Mouse (Mus musculus) right cerebral cortex, postnatal 10 days (tissue): Measurements from ENCODE around the gene Dact2.

Experiments used
- DNase-seq, 2 experiments: peaks; one replicate each; pipeline ENCODE4 v3.0.0; 2021; ENCODE audit warnings: low spot score in 2 of 2

Dact2 gene

GRCm38 (mm10) chr17:14212796-14213195, 8.7 kb upstream of the Dact2 start:
- DNase-seq, result no peak

GRCm38 (mm10) chr17:14207093-14207561, 3.0 kb upstream of the Dact2 start:
- DNase-seq, result no peak

GRCm38 (mm10) chr17:14206062-14206461, 2.0 kb upstream of the Dact2 start:
- DNase-seq, result peak; percentile 78 to 87

- no peak for DNase-seq
Measured at GRCm38 (mm10) chr17:14205236-14205635, 1.1 kb upstream of the Dact2 start.

GRCm38 (mm10) chr17:14203121-14203941, 773 bp downstream of the Dact2 start:
- peak; percentile 65 to 70 for DNase-seq

- DNase-seq, result no peak
Measured at GRCm38 (mm10) chr17:14202291-14203030, 1.6 kb downstream of the Dact2 start.

GRCm38 (mm10) chr17:14201281-14201787, 2.8 kb downstream of the Dact2 start:
- DNase-seq, result peak in 1 of 2 experiments; percentile 66

- DNase-seq, result no peak
Measured at GRCm38 (mm10) chr17:14200206-14200605, 3.9 kb downstream of the Dact2 start.

- no peak for DNase-seq
Measured at GRCm38 (mm10) chr17:14199621-14200020, 4.5 kb downstream of the Dact2 start.

- DNase-seq, result no peak
Measured at GRCm38 (mm10) chr17:14192924-14193323, 11.2 kb downstream of the Dact2 start.

GRCm38 (mm10) chr17:14192432-14192831, 11.7 kb downstream of the Dact2 start:
- no peak for DNase-seq

- no peak for DNase-seq
Measured at GRCm38 (mm10) chr17:14188455-14188854, 15.6 kb downstream of the Dact2 start.

GRCm38 (mm10) chr17:14187096-14187495, 17.0 kb downstream of the Dact2 start:
- no peak for DNase-seq

GRCm38 (mm10) chr17:14186176-14186575, 17.9 kb downstream of the Dact2 start:
- no peak for DNase-seq

GRCm38 (mm10) chr17:14184192-14184814, 19.8 kb downstream of the Dact2 start:
- no peak for DNase-seq

GRCm38 (mm10) chr17:14183717-14184116, 20.4 kb downstream of the Dact2 start:
- no peak for DNase-seq

- DNase-seq, result no peak
Measured at GRCm38 (mm10) chr17:14182860-14183259, 21.2 kb downstream of the Dact2 start.

GRCm38 (mm10) chr17:14178911-14179310, 25.2 kb downstream of the Dact2 start:
- DNase-seq, result no peak

- no peak for DNase-seq
Measured at GRCm38 (mm10) chr17:14178475-14178874, 25.6 kb downstream of the Dact2 start.

- no peak for DNase-seq
Measured at GRCm38 (mm10) chr17:14178049-14178448, 26.1 kb downstream of the Dact2 start.

- DNase-seq, result no peak
Measured at GRCm38 (mm10) chr17:14177018-14177417, 27.1 kb downstream of the Dact2 start.

GRCm38 (mm10) chr17:14175704-14176103, 28.4 kb downstream of the Dact2 start:
- peak; percentile 85 to 91 for DNase-seq
